Mouse (Mus musculus): ENCODE data around the gene Ppp2r5a. TPM values are rescaled to one million over a fixed set of nuclear protein-coding genes. Genes with fewer than 3 reads are reported as not detected.

Gene Ppp2r5a
- polyA plus RNA-seq, 1 experiment = 14.2 TPM

- Histone ChIP-seq H3K4me1 (ENCODE audit: control insufficient read depth, insufficient read depth, low read length) (peaks cover 8% of the 10 kb centered on the region; the same call in 1 of the 2 replicates), H3K4me3 (ENCODE audit: control insufficient read depth, low read depth, low read length) (peak overlapping the region; percentile 1; the same call in 1 of the 2 replicates), H3K27ac (ENCODE audit: control insufficient read depth, insufficient read depth, low read depth, low read length) (no peak overlapping the region), H3K27me3 (ENCODE audit: control insufficient read depth, insufficient read depth, low read length) (no peaks in the 10 kb centered on the region), H3K36me3 (ENCODE audit: control insufficient read depth, insufficient read depth, low read length) (no peaks in the 10 kb centered on the region)
- TF ChIP-seq POLR2A (IDR thresholded peaks at IDR 0.05; ENCODE audit: control insufficient read depth, low read depth, low read length) (no peak), CTCF (IDR thresholded peaks at IDR 0.05; ENCODE audit: control insufficient read depth, insufficient read depth, insufficient replicate concordance, low read depth, low read length) (no peak)
Observed at GRCm38 (mm10) chr1:191316818-191317217, 86.3 kb downstream of the Ppp2r5a start.

GRCm38 (mm10) chr1:191313926-191314325 lies 89.1 kb downstream of the Ppp2r5a start:
- Histone ChIP-seq H3K27ac (ENCODE audit: control insufficient read depth, insufficient read depth, low read depth, low read length) (no peak overlapping the region), H3K27me3 (ENCODE audit: control insufficient read depth, insufficient read depth, low read length) (no peaks in the 10 kb centered on the region), H3K36me3 (ENCODE audit: control insufficient read depth, insufficient read depth, low read length) (no peaks in the 10 kb centered on the region), H3K4me1 (ENCODE audit: control insufficient read depth, insufficient read depth, low read length) (peaks cover 8% of the 10 kb centered on the region; the same call in 1 of the 2 replicates), H3K4me3 (ENCODE audit: control insufficient read depth, low read depth, low read length) (no peak overlapping the region)
- no peak for TF ChIP-seq POLR2A (IDR thresholded peaks at IDR 0.05; ENCODE audit: control insufficient read depth, low read depth, low read length)
- no peak for TF ChIP-seq CTCF (IDR thresholded peaks at IDR 0.05; ENCODE audit: control insufficient read depth, insufficient read depth, insufficient replicate concordance, low read depth, low read length)

GRCm38 (mm10) chr1:191313158-191313557 lies 89.9 kb downstream of the Ppp2r5a start:
- TF ChIP-seq POLR2A (IDR thresholded peaks at IDR 0.05; ENCODE audit: control insufficient read depth, low read depth, low read length) = no peak
- TF ChIP-seq CTCF (IDR thresholded peaks at IDR 0.05; ENCODE audit: control insufficient read depth, insufficient read depth, insufficient replicate concordance, low read depth, low read length) = no peak
- no peaks in the 10 kb centered on the region for H3K27me3 ChIP-seq (ENCODE audit: control insufficient read depth, insufficient read depth, low read length)
- H3K36me3 ChIP-seq (ENCODE audit: control insufficient read depth, insufficient read depth, low read length) = no peaks in the 10 kb centered on the region
- peak overlapping the region; percentile 92; the same call in 1 of the 2 replicates for H3K4me3 ChIP-seq (ENCODE audit: control insufficient read depth, low read depth, low read length)
- H3K27ac ChIP-seq (ENCODE audit: control insufficient read depth, insufficient read depth, low read depth, low read length) = no peak overlapping the region; the same call in 1 of the 2 replicates
- peaks cover 8% of the 10 kb centered on the region; the same call in 1 of the 2 replicates for H3K4me1 ChIP-seq (ENCODE audit: control insufficient read depth, insufficient read depth, low read length)

- Histone ChIP-seq H3K27me3 (ENCODE audit: control insufficient read depth, insufficient read depth, low read length) (no peaks in the 10 kb centered on the region), H3K4me1 (ENCODE audit: control insufficient read depth, insufficient read depth, low read length) (peaks cover 6% of the 10 kb centered on the region; the same call in 1 of the 2 replicates), H3K27ac (ENCODE audit: control insufficient read depth, insufficient read depth, low read depth, low read length) (peak overlapping the region; percentile 69), H3K4me3 (ENCODE audit: control insufficient read depth, low read depth, low read length) (peak overlapping the region; percentile 92), H3K36me3 (ENCODE audit: control insufficient read depth, insufficient read depth, low read length) (no peaks in the 10 kb centered on the region)
- TF ChIP-seq POLR2A (IDR thresholded peaks at IDR 0.05; ENCODE audit: control insufficient read depth, low read depth, low read length) = 0 out of 2 replicates have a peak, but pooled peaks have one; percentile 27
- TF ChIP-seq CTCF (IDR thresholded peaks at IDR 0.05; ENCODE audit: control insufficient read depth, insufficient read depth, insufficient replicate concordance, low read depth, low read length) = peak; percentile 90
Observed at GRCm38 (mm10) chr1:191312513-191312941, 90.5 kb downstream of the Ppp2r5a start.

- TF ChIP-seq CTCF (IDR thresholded peaks at IDR 0.05; ENCODE audit: control insufficient read depth, insufficient read depth, insufficient replicate concordance, low read depth, low read length) = no peak
- no peak for TF ChIP-seq POLR2A (IDR thresholded peaks at IDR 0.05; ENCODE audit: control insufficient read depth, low read depth, low read length)
- no peaks in the 10 kb centered on the region for H3K27me3 ChIP-seq (ENCODE audit: control insufficient read depth, insufficient read depth, low read length)
- H3K4me1 ChIP-seq (ENCODE audit: control insufficient read depth, insufficient read depth, low read length) = peaks cover 4% of the 10 kb centered on the region; the same call in 1 of the 2 replicates
- no peak overlapping the region for H3K27ac ChIP-seq (ENCODE audit: control insufficient read depth, insufficient read depth, low read depth, low read length)
- H3K4me3 ChIP-seq (ENCODE audit: control insufficient read depth, low read depth, low read length) = no peak overlapping the region
- H3K36me3 ChIP-seq (ENCODE audit: control insufficient read depth, insufficient read depth, low read length) = no peaks in the 10 kb centered on the region
Observed at GRCm38 (mm10) chr1:191311296-191311898, 91.7 kb downstream of the Ppp2r5a start.

- H3K36me3 ChIP-seq (ENCODE audit: control insufficient read depth, insufficient read depth, low read length) = no peaks in the 10 kb centered on the region
- TF ChIP-seq CTCF (IDR thresholded peaks at IDR 0.05; ENCODE audit: control insufficient read depth, insufficient read depth, insufficient replicate concordance, low read depth, low read length) (peak; percentile 46; the same call in 1 of the 2 replicates), POLR2A (IDR thresholded peaks at IDR 0.05; ENCODE audit: control insufficient read depth, low read depth, low read length) (no peak)
- H3K4me1 ChIP-seq (ENCODE audit: control insufficient read depth, insufficient read depth, low read length) = peaks cover 2% of the 10 kb centered on the region; the same call in 1 of the 2 replicates
- H3K27me3 ChIP-seq (ENCODE audit: control insufficient read depth, insufficient read depth, low read length) = no peaks in the 10 kb centered on the region
- no peak overlapping the region for H3K27ac ChIP-seq (ENCODE audit: control insufficient read depth, insufficient read depth, low read depth, low read length)
- H3K4me3 ChIP-seq (ENCODE audit: control insufficient read depth, low read depth, low read length) = no peak overlapping the region
Observed at GRCm38 (mm10) chr1:191307766-191308455, 95.2 kb downstream of the Ppp2r5a start.

GRCm38 (mm10) chr1:191306316-191306715 lies 96.8 kb downstream of the Ppp2r5a start:
- H3K4me3 ChIP-seq (ENCODE audit: control insufficient read depth, low read depth, low read length) = no peak overlapping the region
- no peaks in the 10 kb centered on the region for H3K27me3 ChIP-seq (ENCODE audit: control insufficient read depth, insufficient read depth, low read length)
- no peaks in the 10 kb centered on the region for H3K4me1 ChIP-seq (ENCODE audit: control insufficient read depth, insufficient read depth, low read length)
- H3K36me3 ChIP-seq (ENCODE audit: control insufficient read depth, insufficient read depth, low read length) = no peaks in the 10 kb centered on the region
- TF ChIP-seq POLR2A (IDR thresholded peaks at IDR 0.05; ENCODE audit: control insufficient read depth, low read depth, low read length) (no peak), CTCF (IDR thresholded peaks at IDR 0.05; ENCODE audit: control insufficient read depth, insufficient read depth, insufficient replicate concordance, low read depth, low read length) (no peak)
- no peak overlapping the region for H3K27ac ChIP-seq (ENCODE audit: control insufficient read depth, insufficient read depth, low read depth, low read length)

All from testis, adult 2 months (tissue).